Mouse (Mus musculus) cerebellum, adult 2 months (tissue): ENCODE results near the gene Arhgap15.

ENCODE experiments used
- CTCF ChIP-seq: fragments of 200-500 bp; IDR thresholded peaks from 2 replicates; pipeline ENCODE4 v1.5.1; 2011; ENCODE audit warnings: low read depth, mild to moderate bottlenecking, control low read depth, low read length, moderate library complexity, borderline replicate concordance; ENCODE audit not compliant: insufficient read depth
- POLR2A ChIP-seq: fragments of 200-500 bp; IDR thresholded peaks from 2 replicates; pipeline ENCODE4 v1.6.1; 2011; ENCODE audit warnings: low read length, control low read depth, borderline replicate concordance; ENCODE audit not compliant: insufficient read depth

GRCm38 (mm10) chr2:44444938-44445337 lies 696.3 kb downstream of the Arhgap15 start:
- TF ChIP-seq POLR2A (no peak), CTCF (no peak)
